Comparison of ENCODE assay signal across 26 mouse cellular contexts in genomic region chr15:77745081-77745480, GRCm38 (mm10). TPM values are rescaled to one million over a fixed set of nuclear protein-coding genes. Genes with fewer than 3 reads are reported as not detected.
DNase-seq lines count a peak whose midpoint lies in the region; ATAC-seq and TF ChIP-seq lines count a peak whose summit lies in the region.
"Had no signal": no experiment of that assay in that cellular context is flagged by ENCODE, and none has a peak within 500 bp of the region (broad histone marks: within the 10 kb centered on the region; RNA-seq: fewer than 3 reads in every experiment).

No protein-coding gene starts in this region.

- H3K4me1 ChIP-seq in heart, embryonic 11.5 days (ENCODE audit: control insufficient read depth, insufficient read depth, low read length): no peaks in the 10 kb centered on the region
- peaks cover 27% of the 10 kb centered on the region for H3K4me1 ChIP-seq in liver, adult 2 months (ENCODE audit: control insufficient read depth, insufficient read depth, low read length)
- H3K4me1 ChIP-seq in liver, embryonic 12.5 days: peaks cover 19% of the 10 kb centered on the region
- H3K4me1 ChIP-seq in midbrain, embryonic 11.5 days (ENCODE audit: control insufficient read depth, insufficient read depth, low read length): no peaks in the 10 kb centered on the region
- no peaks in the 10 kb centered on the region for H3K4me1 ChIP-seq in midbrain, embryonic 14.5 days (ENCODE audit: control insufficient read depth, insufficient read depth, low read length)
- H3K4me1 ChIP-seq: embryonic facial prominence, embryonic 10.5 days; embryonic facial prominence, embryonic 12.5 days; forebrain, embryonic 13.5 days; forebrain, embryonic 15.5 days had no signal

- H3K9me3 ChIP-seq in heart, embryonic 11.5 days (replicated peaks; ENCODE audit: control insufficient read depth, low read length): no peaks in the 10 kb centered on the region
- H3K9me3 ChIP-seq in liver, embryonic 12.5 days (replicated peaks): peaks cover 6% of the 10 kb centered on the region
- no peaks in the 10 kb centered on the region for H3K9me3 ChIP-seq in midbrain, embryonic 11.5 days (ENCODE audit: control insufficient read depth, low read length)
- H3K9me3 ChIP-seq in midbrain, embryonic 14.5 days (ENCODE audit: control insufficient read depth, low read length): no peaks in the 10 kb centered on the region
- H3K9me3 ChIP-seq: embryonic facial prominence, embryonic 10.5 days; embryonic facial prominence, embryonic 12.5 days; forebrain, embryonic 13.5 days; forebrain, embryonic 15.5 days had no signal

- no peak overlapping the region for H3K4me3 ChIP-seq in heart, embryonic 11.5 days (ENCODE audit: low read depth, low read length)
- H3K4me3 ChIP-seq in liver, adult 2 months (ENCODE audit: insufficient read depth, low read depth, low read length): no peak overlapping the region
- no peak overlapping the region for H3K4me3 ChIP-seq in liver, embryonic 12.5 days
- no peak overlapping the region for H3K4me3 ChIP-seq in midbrain, embryonic 11.5 days (ENCODE audit: low read depth, low read length)
- no peak overlapping the region for H3K4me3 ChIP-seq in midbrain, embryonic 14.5 days (replicated peaks; ENCODE audit: low read depth, low read length)
- H3K4me3 ChIP-seq: embryonic facial prominence, embryonic 10.5 days; embryonic facial prominence, embryonic 12.5 days; forebrain, embryonic 13.5 days; forebrain, embryonic 15.5 days had no signal

- no peaks in the 10 kb centered on the region for H3K36me3 ChIP-seq in heart, embryonic 11.5 days (ENCODE audit: control insufficient read depth, insufficient read depth, low read length)
- no peaks in the 10 kb centered on the region for H3K36me3 ChIP-seq in liver, adult 2 months (ENCODE audit: control insufficient read depth, insufficient read depth, low read length)
- H3K36me3 ChIP-seq in liver, embryonic 12.5 days: peaks cover 54% of the 10 kb centered on the region
- no peaks in the 10 kb centered on the region for H3K36me3 ChIP-seq in midbrain, embryonic 11.5 days (ENCODE audit: control insufficient read depth, insufficient read depth, low read length)
- no peaks in the 10 kb centered on the region for H3K36me3 ChIP-seq in midbrain, embryonic 14.5 days (ENCODE audit: control insufficient read depth, insufficient read depth, low read length)
- H3K36me3 ChIP-seq: embryonic facial prominence, embryonic 10.5 days; embryonic facial prominence, embryonic 12.5 days; forebrain, embryonic 15.5 days; G1E had no signal

- no peak overlapping the region for H3K9ac ChIP-seq in heart, embryonic 11.5 days (ENCODE audit: low read depth, low read length)
- H3K9ac ChIP-seq in liver, adult 2 months (ENCODE audit: low read depth, low read length): no peak overlapping the region
- H3K9ac ChIP-seq in liver, embryonic 12.5 days: no peak overlapping the region
- no peak overlapping the region for H3K9ac ChIP-seq in midbrain, embryonic 11.5 days (ENCODE audit: low read length)
- no peak overlapping the region for H3K9ac ChIP-seq in midbrain, embryonic 14.5 days (replicated peaks; ENCODE audit: low read length)
- H3K9ac ChIP-seq: embryonic facial prominence, embryonic 12.5 days; forebrain, embryonic 13.5 days; forebrain, embryonic 15.5 days; forebrain, postnatal 0 days had no signal

- peak; percentile 77 for DNase-seq in heart, adult 11 months
- peak; percentile 96 for DNase-seq in liver, adult 2 months (ENCODE audit: extremely low read depth, low read depth, low spot score)
- DNase-seq in midbrain, embryonic 11.5 days (ENCODE audit: low spot score, missing footprints): peak; percentile 72
- DNase-seq in midbrain, embryonic 14.5 days: no peak
- peak; percentile 49 for DNase-seq in adipocyte (ENCODE audit: low spot score)
- no peak for DNase-seq in gastrocnemius, adult 8-10 months (ENCODE audit: low spot score in 2 of 2)
- DNase-seq: adrenal gland, adult 8-10 months; adrenal gland, postnatal 14 days; adrenal gland, postnatal 36 days; cerebellum, adult 18-20 months; cerebellum, adult 8-10 months; cerebellum, adult 9-11 months; cerebellum, postnatal 25 days; forebrain, postnatal 0 days had no signal

- no peak overlapping the region for H3K27ac ChIP-seq in heart, embryonic 11.5 days (ENCODE audit: low read depth, low read length)
- peak overlapping the region; percentile 95 for H3K27ac ChIP-seq in liver, adult 2 months (replicated peaks; ENCODE audit: insufficient read depth, low read depth, low read length)
- H3K27ac ChIP-seq in liver, embryonic 12.5 days: no peak overlapping the region
- H3K27ac ChIP-seq in midbrain, embryonic 11.5 days (ENCODE audit: low read depth, low read length): no peak overlapping the region
- H3K27ac ChIP-seq in midbrain, embryonic 14.5 days (replicated peaks; ENCODE audit: low read depth, low read length): no peak overlapping the region
- H3K27ac ChIP-seq: embryonic facial prominence, embryonic 10.5 days; embryonic facial prominence, embryonic 12.5 days; forebrain, embryonic 13.5 days; forebrain, embryonic 15.5 days had no signal

- no peaks in the 10 kb centered on the region for H3K79me2 ChIP-seq in liver, adult 2 months (ENCODE audit: control insufficient read depth, insufficient read depth, low read length)

- ATAC-seq in heart, embryonic 11.5 days (replicated peaks; ENCODE audit: insufficient number of reproducible peaks, low FRiP score, low TSS enrichment): no peak
- no peak for ATAC-seq in liver, embryonic 12.5 days
- no peak for ATAC-seq in midbrain, embryonic 11.5 days (ENCODE audit: low FRiP score)
- ATAC-seq in midbrain, embryonic 14.5 days (ENCODE audit: low FRiP score, low TSS enrichment): no peak
- ATAC-seq: forebrain, embryonic 13.5 days; forebrain, embryonic 15.5 days; forebrain, postnatal 0 days had no signal

- TF ChIP-seq CTCF in liver, adult 2 months (IDR thresholded peaks at IDR 0.05; ENCODE audit: low read depth, low read length): no peak

- no peak for TF ChIP-seq POLR2A in liver, adult 2 months (IDR thresholded peaks at IDR 0.05; ENCODE audit: extremely low read depth, insufficient read depth, low read length)

- H3K27me3 ChIP-seq in heart, embryonic 11.5 days (ENCODE audit: control insufficient read depth, insufficient read depth, low read length): no peaks in the 10 kb centered on the region; the same call in 1 of the 2 replicates
- no peaks in the 10 kb centered on the region for H3K27me3 ChIP-seq in liver, adult 2 months (ENCODE audit: control insufficient read depth, insufficient read depth, low read length)
- peaks cover 14% of the 10 kb centered on the region; the same call in 1 of the 2 replicates for H3K27me3 ChIP-seq in liver, embryonic 12.5 days (replicated peaks)
- no peaks in the 10 kb centered on the region for H3K27me3 ChIP-seq in midbrain, embryonic 11.5 days (ENCODE audit: control insufficient read depth, insufficient read depth, low read length)
- no peaks in the 10 kb centered on the region for H3K27me3 ChIP-seq in midbrain, embryonic 14.5 days (ENCODE audit: control insufficient read depth, insufficient read depth, low read length)
- H3K27me3 ChIP-seq: embryonic facial prominence, embryonic 12.5 days; forebrain, embryonic 13.5 days; forebrain, embryonic 15.5 days had no signal

- H3K4me2 ChIP-seq in heart, embryonic 11.5 days: no peak overlapping the region
- no peak overlapping the region for H3K4me2 ChIP-seq in liver, embryonic 12.5 days
- H3K4me2 ChIP-seq in midbrain, embryonic 11.5 days: no peak overlapping the region
- H3K4me2 ChIP-seq in midbrain, embryonic 14.5 days (ENCODE audit: low read length): no peak overlapping the region
- H3K4me2 ChIP-seq: embryonic facial prominence, embryonic 12.5 days; forebrain, embryonic 13.5 days; forebrain, embryonic 15.5 days had no signal

RNA-seq across cellular contexts. Expression of gene Apol8, which starts 11.7 kb away (rescaled TPM):
- polyA plus RNA-seq in heart, embryonic 11.5 days (2014; fragmentation: Nextera tagmentation; extraction: Ambion mirVana): 0.67 and 0.89 TPM in 2 replicates
- total RNA-seq in liver, adult 2 months (2014; rRNA removed): 0.09 TPM in 1 of 2 replicates, not detected in the other
- not detected in 2 replicates for polyA plus RNA-seq in liver, adult 2 months (2012; rRNA removed)
- 25.8 and 26.7 TPM in 2 replicates for polyA plus RNA-seq in liver, embryonic 12.5 days (2016; fragmentation: Nextera tagmentation; extraction: Ambion mirVana)
- polyA plus RNA-seq in midbrain, embryonic 11.5 days (2014; fragmentation: Nextera tagmentation; extraction: Ambion mirVana): 0.11 and 0.34 TPM in 2 replicates
- 0.11 TPM in 2 replicates for polyA plus RNA-seq in midbrain, embryonic 14.5 days (2014; fragmentation: Nextera tagmentation; extraction: Ambion mirVana)
- total RNA-seq in gastrocnemius, adult 8-10 months (2022): under 1 TPM in 2 of 4 experiments, not detected in 2; 0.63 to 0.86 TPM
- total RNA-seq: adrenal gland, adult 18-20 months; adrenal gland, postnatal 36 days had no signal
- polyA plus RNA-seq: embryonic facial prominence, embryonic 14.5 days; forebrain, embryonic 15.5 days; G1E had no signal

RNA-seq across cellular contexts. Expression of gene Apol9b, which starts 16.2 kb away (rescaled TPM):
- polyA plus RNA-seq in heart, embryonic 11.5 days (2014; fragmentation: Nextera tagmentation; extraction: Ambion mirVana): 0.11 and 0.52 TPM in 2 replicates
- 133 and 148 TPM in 2 replicates for total RNA-seq in liver, adult 2 months (2014; rRNA removed)
- polyA plus RNA-seq in liver, adult 2 months (2012; rRNA removed): 125 and 174 TPM in 2 replicates
- not detected in 2 replicates for polyA plus RNA-seq in liver, embryonic 12.5 days (2016; fragmentation: Nextera tagmentation; extraction: Ambion mirVana)
- polyA plus RNA-seq in midbrain, embryonic 11.5 days (2014; fragmentation: Nextera tagmentation; extraction: Ambion mirVana): not detected in 2 replicates
- polyA plus RNA-seq in midbrain, embryonic 14.5 days (2014; fragmentation: Nextera tagmentation; extraction: Ambion mirVana): not detected in 2 replicates
- not detected for total RNA-seq in gastrocnemius, adult 8-10 months (2022)
- total RNA-seq: CH12.LX; forebrain, postnatal 0 days; G1E had no signal
- polyA plus RNA-seq: embryonic facial prominence, embryonic 10.5 days; embryonic facial prominence, embryonic 12.5 days; embryonic facial prominence, embryonic 14.5 days; forebrain, embryonic 11.5 days; forebrain, embryonic 13.5 days; forebrain, embryonic 15.5 days; G1E had no signal

RNA-seq across cellular contexts. Expression of gene Apol7e, which starts 46.4 kb away (rescaled TPM):
- 0.13 TPM in 1 of 2 replicates, not detected in the other for polyA plus RNA-seq in heart, embryonic 11.5 days (2014; fragmentation: Nextera tagmentation; extraction: Ambion mirVana)
- total RNA-seq in liver, adult 2 months (2014; rRNA removed): 0.07 and 0.09 TPM in 2 replicates
- polyA plus RNA-seq in liver, adult 2 months (2012; rRNA removed): 0.26 and 0.73 TPM in 2 replicates
- polyA plus RNA-seq in liver, embryonic 12.5 days (2016; fragmentation: Nextera tagmentation; extraction: Ambion mirVana): not detected in 2 replicates
- not detected in 2 replicates for polyA plus RNA-seq in midbrain, embryonic 11.5 days (2014; fragmentation: Nextera tagmentation; extraction: Ambion mirVana)
- polyA plus RNA-seq in midbrain, embryonic 14.5 days (2014; fragmentation: Nextera tagmentation; extraction: Ambion mirVana): not detected in 2 replicates
- not detected for total RNA-seq in gastrocnemius, adult 8-10 months (2022)
- total RNA-seq: adrenal gland, postnatal 14 days; adrenal gland, postnatal 36 days; CH12.LX; forebrain, postnatal 0 days; G1E had no signal
- polyA plus RNA-seq: C2C12; embryonic facial prominence, embryonic 10.5 days; embryonic facial prominence, embryonic 12.5 days; embryonic facial prominence, embryonic 14.5 days; forebrain, embryonic 11.5 days; forebrain, embryonic 13.5 days; forebrain, embryonic 15.5 days; forebrain, postnatal 0 days; G1E had no signal

Comparison
In these comparisons a context has a peak if more than half of its experiments do, and no peak if none do; other contexts are left out.
1. DNase-seq: peak in heart, adult 11 months (single experiment), liver, adult 2 months (single experiment), midbrain, embryonic 11.5 days (single experiment) and adipocyte (single experiment); none in midbrain, embryonic 14.5 days (single experiment) and gastrocnemius, adult 8-10 months (0 of 2).
2. RNA of gene Apol8, which starts 11.7 kb away (polyA plus RNA-seq): 25.8 to 26.7 TPM in liver, embryonic 12.5 days; 0.67 to 0.89 TPM in heart, embryonic 11.5 days, 0.11 to 0.34 TPM in midbrain, embryonic 11.5 days, 0.11 TPM in midbrain, embryonic 14.5 days and not detected in liver, adult 2 months; every median in the first group is over 10 times any median in the second.
3. RNA of gene Apol9b, which starts 16.2 kb away (polyA plus RNA-seq): 125 to 174 TPM in liver, adult 2 months; 0.11 to 0.52 TPM in heart, embryonic 11.5 days, not detected in liver, embryonic 12.5 days, not detected in midbrain, embryonic 11.5 days and not detected in midbrain, embryonic 14.5 days; every median in the first group is over 10 times any median in the second.